Mouse (Mus musculus): ENCODE data around the gene Tns2. TPM values are rescaled to one million over a fixed set of nuclear protein-coding genes. Genes with fewer than 3 reads are reported as not detected.
"Not testable (repeated sequence)": the region's sequence is repeated elsewhere in the genome, so short reads cannot be mapped to it uniquely, and the experiment has no call there.

The Tns2 gene
- polyA plus RNA-seq, 1 experiment from 2014 or later = 30.1 TPM

DNA sequence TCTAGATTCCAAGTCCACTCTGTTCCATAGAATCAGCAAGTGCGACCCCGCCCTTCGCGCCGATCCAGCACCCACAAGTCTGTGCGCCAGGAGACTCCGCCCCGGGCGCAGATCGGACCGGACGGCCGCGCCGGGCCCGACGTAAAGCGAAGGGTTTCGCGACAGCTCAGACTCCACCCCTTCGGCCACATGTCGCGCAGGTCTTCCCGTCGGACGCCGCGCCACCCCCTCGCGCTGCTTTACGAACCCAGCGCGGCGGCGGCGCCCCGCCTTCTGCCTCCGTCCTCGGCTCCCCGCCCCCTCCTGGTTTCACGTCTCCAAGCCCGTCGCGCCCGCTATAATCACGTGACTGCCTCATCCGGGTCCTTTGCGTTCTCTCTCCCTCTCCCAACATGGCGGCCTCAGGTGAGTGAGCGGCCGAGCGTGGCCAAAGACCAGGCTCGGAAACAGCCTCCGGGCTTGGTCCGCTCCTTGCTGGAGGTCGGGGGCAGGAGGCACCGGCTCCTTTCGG is 26.6 kb upstream of the Tns2 start, which contains the start of gene Eif4b:
Gene Eif4b, plus strand, starts transcription at position 215 of the 511 bp plus-strand sequence.
- under 1% methylated on average over 50 of the region's 58 CpGs for WGBS
- Histone ChIP-seq H3K27me3 (ENCODE audit: control insufficient read depth, insufficient read depth, low read length) (no peaks in the 10 kb centered on the region), H3K9me3 (ENCODE audit: control insufficient read depth, low read length) (no peaks in the 10 kb centered on the region), H3K9ac (ENCODE audit: low read length) (peak within 1 kb of the TSS; percentile 99), H3K4me3 (ENCODE audit: control insufficient read depth in 1 of 2, insufficient read depth in 1 of 2, low read depth in 1 of 2, low read length in 2 of 2) (peak within 1 kb of the TSS; percentile 97 to 98), H3K36me3 (ENCODE audit: control insufficient read depth, insufficient read depth, low read length) (peaks cover 4% of the 10 kb centered on the region; the same call in 1 of the 2 replicates), H3K4me2 (ENCODE audit: low read length) (peak within 1 kb of the TSS; percentile 96), H3K4me1 (ENCODE audit: control insufficient read depth in 2 of 2, insufficient read depth in 2 of 2, low read length in 2 of 2) (peaks cover 3 to 24% of the 10 kb centered on the region in 2 experiments; a peak in 3 of 4 replicates), H3K27ac (replicated peaks in 1 of 2; ENCODE audit: control insufficient read depth in 1 of 2, insufficient read depth in 1 of 2, low read depth in 2 of 2, low read length in 2 of 2) (peak within 1 kb of the TSS; percentile 96 to 98)
- peak; percentile 93 for ATAC-seq (ENCODE audit: insufficient number of reproducible peaks, insufficient read depth, low FRiP score, low read depth)

DNA sequence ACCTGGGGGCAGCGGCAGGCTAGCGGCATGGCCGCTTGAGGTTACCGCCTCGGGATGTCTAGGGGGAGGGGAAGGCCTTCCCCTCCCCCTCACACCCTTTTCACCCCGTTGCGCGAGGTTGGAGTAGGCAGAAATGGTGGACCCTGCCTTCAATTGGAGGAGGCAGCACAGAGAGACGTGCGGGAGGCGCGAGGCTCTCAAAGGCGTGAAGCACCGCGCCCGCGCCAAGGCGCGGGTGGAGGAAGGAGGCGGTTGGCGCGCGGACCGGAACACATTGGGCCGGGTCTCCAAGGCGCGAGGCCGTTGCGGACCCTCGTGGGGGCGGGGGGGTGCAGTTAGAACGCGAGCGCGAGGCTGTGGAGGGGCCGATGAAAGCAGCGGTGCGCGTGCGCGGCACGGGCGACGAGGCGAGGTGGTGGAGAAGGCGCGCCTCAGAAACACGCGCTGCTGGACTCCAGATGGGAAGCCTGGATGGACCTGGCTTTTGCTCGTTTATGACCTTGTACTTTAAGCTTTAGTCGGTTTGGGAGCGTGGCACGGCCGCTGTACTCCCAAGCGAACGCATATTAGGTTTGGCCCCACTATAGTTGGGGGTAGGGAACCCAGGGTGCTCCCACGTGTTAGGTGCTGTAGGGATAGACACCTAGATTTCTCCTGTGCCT is 26.0 kb upstream of the Tns2 start:
- Histone ChIP-seq H3K9me3 (ENCODE audit: control insufficient read depth, low read length) (no peaks in the 10 kb centered on the region), H3K4me3 (ENCODE audit: control insufficient read depth in 1 of 2, insufficient read depth in 1 of 2, low read depth in 1 of 2, low read length in 2 of 2) (peak overlapping the region; percentile 97 to 98), H3K9ac (ENCODE audit: low read length) (peak overlapping the region; percentile 99), H3K27me3 (ENCODE audit: control insufficient read depth, insufficient read depth, low read length) (no peaks in the 10 kb centered on the region), H3K4me1 (ENCODE audit: control insufficient read depth in 2 of 2, insufficient read depth in 2 of 2, low read length in 2 of 2) (peaks cover 3 to 26% of the 10 kb centered on the region in 2 experiments; a peak in 3 of 4 replicates), H3K4me2 (ENCODE audit: low read length) (peak overlapping the region; percentile 96), H3K27ac (replicated peaks in 1 of 2; ENCODE audit: control insufficient read depth in 1 of 2, insufficient read depth in 1 of 2, low read depth in 2 of 2, low read length in 2 of 2) (peak overlapping the region; percentile 96 to 98), H3K36me3 (ENCODE audit: control insufficient read depth, insufficient read depth, low read length) (peaks cover 4% of the 10 kb centered on the region; the same call in 1 of the 2 replicates)
- peak; percentile 37 for ATAC-seq (ENCODE audit: insufficient number of reproducible peaks, insufficient read depth, low FRiP score, low read depth)
- 0% methylated on average over 57 of the region's 57 CpGs for WGBS

DNA sequence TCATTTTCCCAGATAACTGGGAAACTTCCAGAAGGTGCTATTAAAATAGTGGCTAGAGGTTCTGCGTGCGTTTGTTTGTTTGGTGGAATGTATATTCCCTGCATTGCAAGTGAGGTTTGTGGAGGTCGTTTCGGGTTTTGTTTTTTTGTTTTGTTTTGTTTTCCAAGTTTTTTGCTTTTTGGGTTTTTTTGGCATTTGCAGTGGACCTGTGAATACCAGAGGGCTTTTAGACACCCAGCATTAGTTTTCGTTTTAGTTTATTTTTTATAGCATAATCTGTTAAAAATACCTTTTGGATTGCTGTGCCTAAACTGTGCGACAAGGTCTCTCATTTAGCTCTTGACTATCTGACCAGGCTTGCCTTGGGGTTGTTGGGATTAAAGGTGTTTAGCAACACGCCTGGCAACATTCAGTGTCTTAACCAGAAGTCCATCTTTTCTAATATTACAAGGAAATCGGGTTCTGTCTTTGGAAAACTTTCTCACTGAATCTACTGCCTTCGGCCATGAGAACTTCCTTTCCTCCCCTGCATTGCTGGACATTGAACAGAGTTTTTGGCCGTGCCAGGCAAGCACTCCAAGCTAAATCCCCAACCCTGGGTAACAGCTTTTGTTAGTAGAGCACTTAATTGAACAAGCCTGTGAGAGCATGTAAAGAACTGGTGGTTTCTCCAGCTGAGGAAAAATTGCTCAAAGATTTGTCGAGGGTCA is 25.2 kb upstream of the Tns2 start:
- Histone ChIP-seq H3K4me2 (ENCODE audit: low read length) (peak overlapping the region; percentile 96), H3K4me1 (ENCODE audit: control insufficient read depth in 2 of 2, insufficient read depth in 2 of 2, low read length in 2 of 2) (peaks cover 3 to 26% of the 10 kb centered on the region in 2 experiments; a peak in 3 of 4 replicates), H3K9ac (ENCODE audit: low read length) (peak overlapping the region; percentile 99), H3K9me3 (ENCODE audit: control insufficient read depth, low read length) (no peaks in the 10 kb centered on the region), H3K36me3 (ENCODE audit: control insufficient read depth, insufficient read depth, low read length) (peaks cover 4% of the 10 kb centered on the region; the same call in 1 of the 2 replicates), H3K27ac (replicated peaks in 1 of 2; ENCODE audit: control insufficient read depth in 1 of 2, insufficient read depth in 1 of 2, low read depth in 2 of 2, low read length in 2 of 2) (no peak overlapping the region; a peak in 1 of 4 replicates), H3K27me3 (ENCODE audit: control insufficient read depth, insufficient read depth, low read length) (no peaks in the 10 kb centered on the region), H3K4me3 (ENCODE audit: control insufficient read depth in 1 of 2, insufficient read depth in 1 of 2, low read depth in 1 of 2, low read length in 2 of 2) (peak overlapping the region; percentile 97 to 98; a peak in 3 of 4 replicates)
- WGBS = 7% methylated on average over 11 of the region's 11 CpGs
- no peak for ATAC-seq (ENCODE audit: insufficient number of reproducible peaks, insufficient read depth, low FRiP score, low read depth)

DNA sequence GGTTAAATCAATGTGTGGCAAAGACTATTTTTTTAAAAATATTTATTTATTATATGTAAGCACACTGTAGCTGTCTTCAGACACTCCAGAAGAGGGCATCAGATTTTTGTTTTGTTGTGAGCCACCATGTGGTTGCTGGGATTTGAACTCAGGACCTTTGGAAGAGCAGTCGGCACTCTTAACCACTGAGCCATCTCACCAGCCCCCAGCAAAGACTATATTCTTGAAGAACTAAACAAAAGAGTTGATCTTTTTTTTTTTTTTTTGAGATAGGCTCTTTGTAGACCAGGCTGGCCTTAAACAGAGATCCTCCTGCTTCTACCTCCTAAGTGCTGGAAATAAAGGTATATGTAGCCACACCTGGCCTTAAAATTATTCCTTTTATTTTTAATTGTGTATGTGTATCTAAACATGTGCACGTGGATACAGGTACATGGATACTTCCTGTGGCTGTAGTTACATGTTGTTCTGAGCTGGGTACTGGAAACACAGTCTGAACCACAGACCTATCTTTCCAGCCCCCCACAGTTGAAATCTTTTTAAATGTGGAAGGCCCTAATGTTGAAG is 23.0 kb upstream of the Tns2 start:
- ATAC-seq (ENCODE audit: insufficient number of reproducible peaks, insufficient read depth, low FRiP score, low read depth) = no peak
- 90% methylated on average over 2 of the region's 2 CpGs for WGBS
- no peaks in the 10 kb centered on the region for H3K27me3 ChIP-seq (ENCODE audit: control insufficient read depth, insufficient read depth, low read length)
- H3K9ac ChIP-seq (ENCODE audit: low read length) = no peak overlapping the region
- H3K4me1 ChIP-seq (ENCODE audit: control insufficient read depth in 2 of 2, insufficient read depth in 2 of 2, low read length in 2 of 2) = peaks cover 3 to 30% of the 10 kb centered on the region in 2 experiments; a peak in 3 of 4 replicates
- H3K4me3 ChIP-seq (ENCODE audit: control insufficient read depth in 1 of 2, insufficient read depth in 1 of 2, low read depth in 1 of 2, low read length in 2 of 2) = no peak overlapping the region
- H3K27ac ChIP-seq (replicated peaks in 1 of 2; ENCODE audit: control insufficient read depth in 1 of 2, insufficient read depth in 1 of 2, low read depth in 2 of 2, low read length in 2 of 2) = no peak overlapping the region
- no peak overlapping the region for H3K4me2 ChIP-seq (ENCODE audit: low read length)
- H3K36me3 ChIP-seq (ENCODE audit: control insufficient read depth, insufficient read depth, low read length) = peaks cover 21% of the 10 kb centered on the region
- H3K9me3 ChIP-seq (ENCODE audit: control insufficient read depth, low read length) = no peaks in the 10 kb centered on the region

DNA sequence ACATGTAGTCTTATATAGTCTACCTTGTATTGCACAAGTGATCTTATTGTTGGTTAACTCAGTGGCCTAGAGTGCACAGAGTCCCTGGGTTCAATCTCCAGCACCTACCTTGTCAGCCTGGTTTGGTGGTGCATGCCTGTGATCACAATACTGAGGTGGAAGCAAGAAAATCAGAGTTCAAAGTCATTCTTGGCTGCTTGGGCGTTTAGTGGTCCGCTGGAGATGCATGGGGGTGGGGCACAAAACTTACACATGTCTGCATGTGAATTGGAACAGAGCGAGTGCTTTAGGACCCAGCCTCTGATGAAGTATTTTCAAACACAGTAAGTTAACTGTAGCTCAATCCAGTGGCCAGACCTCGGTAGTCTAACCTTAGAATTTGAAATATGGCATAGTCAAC is 21.0 kb upstream of the Tns2 start:
- 72% methylated on average over 4 of the region's 4 CpGs for WGBS

DNA sequence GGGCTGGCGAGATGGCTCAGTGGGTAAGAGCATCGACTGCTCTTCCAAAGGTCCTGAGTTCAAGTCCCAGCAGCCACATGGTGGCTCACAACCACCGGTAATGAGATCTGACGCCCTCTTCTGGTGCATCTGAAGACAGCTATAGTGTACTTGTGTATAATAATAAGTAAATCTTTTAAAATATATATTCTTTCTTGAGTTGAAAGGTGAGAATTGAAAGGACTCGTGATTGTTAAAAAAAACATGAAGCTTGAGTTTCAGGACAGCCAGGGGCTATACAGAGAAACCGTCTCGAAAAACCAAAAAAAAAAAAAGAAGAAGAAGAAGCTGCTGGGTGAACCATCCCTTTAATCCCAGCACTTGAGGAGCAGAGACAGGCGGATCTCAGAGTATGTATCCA is 20.3 kb upstream of the Tns2 start:
- 70% methylated on average over 8 of the region's 8 CpGs for WGBS
- H3K9ac ChIP-seq (ENCODE audit: low read length) = not testable (repeated sequence)

More for the DNA sequence above, 21.0 kb upstream of the Tns2 start:
- Histone ChIP-seq H3K36me3 (ENCODE audit: control insufficient read depth, insufficient read depth, low read length) (peaks cover 42% of the 10 kb centered on the region), H3K9ac (ENCODE audit: low read length) (no peak overlapping the region), H3K9me3 (ENCODE audit: control insufficient read depth, low read length) (no peaks in the 10 kb centered on the region), H3K27ac (replicated peaks in 1 of 2; ENCODE audit: control insufficient read depth in 1 of 2, insufficient read depth in 1 of 2, low read depth in 2 of 2, low read length in 2 of 2) (no peak overlapping the region), H3K4me2 (ENCODE audit: low read length) (no peak overlapping the region), H3K4me3 (ENCODE audit: control insufficient read depth in 1 of 2, insufficient read depth in 1 of 2, low read depth in 1 of 2, low read length in 2 of 2) (no peak overlapping the region), H3K27me3 (ENCODE audit: control insufficient read depth, insufficient read depth, low read length) (no peaks in the 10 kb centered on the region), H3K4me1 (ENCODE audit: control insufficient read depth in 2 of 2, insufficient read depth in 2 of 2, low read length in 2 of 2) (peaks cover 3 to 27% of the 10 kb centered on the region in 2 experiments; a peak in 3 of 4 replicates)
- no peak for ATAC-seq (ENCODE audit: insufficient number of reproducible peaks, insufficient read depth, low FRiP score, low read depth)

DNA sequence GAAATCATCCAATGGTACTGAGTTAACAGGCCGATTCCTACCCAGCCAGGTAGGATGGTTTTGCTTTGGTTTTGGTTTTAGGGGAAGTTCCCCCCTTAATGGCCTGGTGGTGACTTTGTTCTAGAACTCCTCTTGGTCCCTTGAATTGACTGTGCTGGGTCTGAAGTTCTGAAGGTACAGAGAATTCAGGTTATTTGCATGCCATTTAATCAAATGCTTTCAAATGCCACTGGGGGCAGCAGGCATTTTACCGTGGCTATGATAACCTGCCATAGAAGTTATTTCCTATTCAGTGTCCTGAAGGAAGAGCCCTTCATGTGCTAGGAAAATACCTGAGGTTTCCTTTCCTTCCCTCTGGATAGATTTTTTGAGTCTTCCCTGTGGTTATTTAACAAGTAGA is 19.8 kb upstream of the Tns2 start:
- Histone ChIP-seq H3K27me3 (ENCODE audit: control insufficient read depth, insufficient read depth, low read length) (no peaks in the 10 kb centered on the region), H3K4me3 (ENCODE audit: control insufficient read depth in 1 of 2, insufficient read depth in 1 of 2, low read depth in 1 of 2, low read length in 2 of 2) (no peak overlapping the region), H3K9ac (ENCODE audit: low read length) (no peak overlapping the region), H3K36me3 (ENCODE audit: control insufficient read depth, insufficient read depth, low read length) (peaks cover 53% of the 10 kb centered on the region), H3K9me3 (ENCODE audit: control insufficient read depth, low read length) (no peaks in the 10 kb centered on the region), H3K4me1 (ENCODE audit: control insufficient read depth in 2 of 2, insufficient read depth in 2 of 2, low read length in 2 of 2) (peaks cover 0 to 19% of the 10 kb centered on the region in 2 experiments; a peak in 3 of 4 replicates), H3K4me2 (ENCODE audit: low read length) (no peak overlapping the region), H3K27ac (replicated peaks in 1 of 2; ENCODE audit: control insufficient read depth in 1 of 2, insufficient read depth in 1 of 2, low read depth in 2 of 2, low read length in 2 of 2) (no peak overlapping the region)
- WGBS = 60% methylated on average over 2 of the region's 2 CpGs
- no peak for ATAC-seq (ENCODE audit: insufficient number of reproducible peaks, insufficient read depth, low FRiP score, low read depth)

More for the DNA sequence above, 20.3 kb upstream of the Tns2 start:
- Histone ChIP-seq H3K36me3 (ENCODE audit: control insufficient read depth, insufficient read depth, low read length) (peaks cover 49% of the 10 kb centered on the region), H3K4me1 (ENCODE audit: control insufficient read depth in 2 of 2, insufficient read depth in 2 of 2, low read length in 2 of 2) (peaks cover 3 to 24% of the 10 kb centered on the region in 2 experiments; a peak in 3 of 4 replicates)
- not testable (repeated sequence) for ATAC-seq (ENCODE audit: insufficient number of reproducible peaks, insufficient read depth, low FRiP score, low read depth); H3K27me3 ChIP-seq (ENCODE audit: control insufficient read depth, insufficient read depth, low read length); H3K9me3 ChIP-seq (ENCODE audit: control insufficient read depth, low read length); H3K27ac ChIP-seq (replicated peaks in 1 of 2; ENCODE audit: control insufficient read depth in 1 of 2, insufficient read depth in 1 of 2, low read depth in 2 of 2, low read length in 2 of 2); H3K4me2 ChIP-seq (ENCODE audit: low read length); H3K4me3 ChIP-seq (ENCODE audit: control insufficient read depth in 1 of 2, insufficient read depth in 1 of 2, low read depth in 1 of 2, low read length in 2 of 2)

All from heart, embryonic 14.5 days (tissue).